Comparison of ENCODE assay signal across 17 mouse cellular contexts in genomic region chr9:96393112-96393511, GRCm38 (mm10). TPM values are rescaled to one million over a fixed set of nuclear protein-coding genes. Genes with fewer than 3 reads are reported as not detected.
DNase-seq lines count a peak whose midpoint lies in the region; ATAC-seq and TF ChIP-seq lines count a peak whose summit lies in the region.
"Had no signal": no experiment of that assay in that cellular context is flagged by ENCODE, and none has a peak within 500 bp of the region (broad histone marks: within the 10 kb centered on the region; RNA-seq: fewer than 3 reads in every experiment).

No protein-coding gene starts in this region.

- H3K9me3 ChIP-seq in lung, postnatal 0 days (ENCODE audit: low read length): no peaks in the 10 kb centered on the region
- H3K9me3 ChIP-seq in heart, postnatal 0 days (replicated peaks; ENCODE audit: control insufficient read depth, low read length): no peaks in the 10 kb centered on the region
- H3K9me3 ChIP-seq in hindbrain, embryonic 12.5 days (replicated peaks): no peaks in the 10 kb centered on the region
- H3K9me3 ChIP-seq: embryonic facial prominence, embryonic 10.5 days; hindbrain, embryonic 15.5 days; midbrain, embryonic 15.5 days had no signal

- 85% methylated on average over 5 of the region's 5 CpGs for WGBS in lung, postnatal 0 days
- WGBS in heart, postnatal 0 days: 42% methylated on average over 5 of the region's 5 CpGs
- 85% methylated on average over 5 of the region's 5 CpGs for WGBS in hindbrain, embryonic 12.5 days

- H3K27ac ChIP-seq in lung, postnatal 0 days (ENCODE audit: low read length): no peak overlapping the region
- peak overlapping the region; percentile 46; the same call in 1 of the 2 replicates for H3K27ac ChIP-seq in heart, postnatal 0 days (ENCODE audit: low read depth)
- H3K27ac ChIP-seq in hindbrain, embryonic 12.5 days: no peak overlapping the region
- H3K27ac ChIP-seq: embryonic facial prominence, embryonic 10.5 days; hindbrain, embryonic 15.5 days; midbrain, embryonic 15.5 days had no signal

- H3K4me1 ChIP-seq in lung, postnatal 0 days (ENCODE audit: insufficient read depth, low read depth, low read length): no peaks in the 10 kb centered on the region
- H3K4me1 ChIP-seq in heart, postnatal 0 days (ENCODE audit: control insufficient read depth, insufficient read depth): peaks cover 3% of the 10 kb centered on the region; the same call in 1 of the 2 replicates
- H3K4me1 ChIP-seq in hindbrain, embryonic 12.5 days: peaks cover 2% of the 10 kb centered on the region; the same call in 1 of the 2 replicates
- H3K4me1 ChIP-seq: hindbrain, embryonic 15.5 days; midbrain, embryonic 15.5 days had no signal

- no peak for TF ChIP-seq EP300 in lung, postnatal 0 days (IDR thresholded peaks at IDR 0.05)
- TF ChIP-seq EP300 in heart, postnatal 0 days (IDR thresholded peaks at IDR 0.05; ENCODE audit: low read depth): no peak

- no peak overlapping the region for H3K4me3 ChIP-seq in lung, postnatal 0 days (ENCODE audit: low read depth, low read length)
- no peak overlapping the region for H3K4me3 ChIP-seq in heart, postnatal 0 days (ENCODE audit: low read depth, low read length)
- no peak overlapping the region for H3K4me3 ChIP-seq in hindbrain, embryonic 12.5 days
- H3K4me3 ChIP-seq: embryonic facial prominence, embryonic 10.5 days; hindbrain, embryonic 15.5 days; midbrain, embryonic 15.5 days had no signal

- H3K9ac ChIP-seq in lung, postnatal 0 days (replicated peaks; ENCODE audit: low read depth): no peak overlapping the region
- no peak overlapping the region for H3K9ac ChIP-seq in heart, postnatal 0 days (replicated peaks; ENCODE audit: low read depth, low read length)
- no peak overlapping the region for H3K9ac ChIP-seq in hindbrain, embryonic 12.5 days
- H3K9ac ChIP-seq: hindbrain, embryonic 15.5 days; midbrain, embryonic 15.5 days had no signal

- peak; percentile 16; the same call in 1 of the 2 replicates for ATAC-seq in lung, postnatal 0 days
- peak; percentile 65 for ATAC-seq in heart, postnatal 0 days (ENCODE audit: insufficient read depth, low read depth)
- ATAC-seq in hindbrain, embryonic 12.5 days (ENCODE audit: low FRiP score): no peak
- ATAC-seq: midbrain, embryonic 15.5 days had no signal

- no peak overlapping the region for H3K4me2 ChIP-seq in lung, postnatal 0 days (replicated peaks; ENCODE audit: low read depth, low read length)
- H3K4me2 ChIP-seq in heart, postnatal 0 days (ENCODE audit: low read depth, low read length): no peak overlapping the region
- no peak overlapping the region for H3K4me2 ChIP-seq in hindbrain, embryonic 12.5 days (replicated peaks)
- H3K4me2 ChIP-seq: hindbrain, embryonic 15.5 days; midbrain, embryonic 15.5 days had no signal

- H3K27me3 ChIP-seq in lung, postnatal 0 days (replicated peaks; ENCODE audit: insufficient read depth, low read length): no peaks in the 10 kb centered on the region
- no peaks in the 10 kb centered on the region for H3K27me3 ChIP-seq in heart, postnatal 0 days (ENCODE audit: control insufficient read depth, insufficient read depth, low read length)
- H3K27me3 ChIP-seq in hindbrain, embryonic 12.5 days: no peaks in the 10 kb centered on the region
- H3K27me3 ChIP-seq: hindbrain, embryonic 15.5 days; midbrain, embryonic 15.5 days had no signal

- no peaks in the 10 kb centered on the region for H3K36me3 ChIP-seq in lung, postnatal 0 days (ENCODE audit: insufficient read depth, low read length)
- no peaks in the 10 kb centered on the region for H3K36me3 ChIP-seq in heart, postnatal 0 days (replicated peaks; ENCODE audit: control insufficient read depth, insufficient read depth, low read length)
- no peaks in the 10 kb centered on the region for H3K36me3 ChIP-seq in hindbrain, embryonic 12.5 days
- H3K36me3 ChIP-seq: embryonic facial prominence, embryonic 10.5 days; hindbrain, embryonic 15.5 days; midbrain, embryonic 15.5 days had no signal

- no peak for TF ChIP-seq CTCF in lung, postnatal 0 days (IDR thresholded peaks at IDR 0.05)
- TF ChIP-seq CTCF in heart, postnatal 0 days (IDR thresholded peaks at IDR 0.05; ENCODE audit: low read depth): no peak

- peak; percentile 31 for DNase-seq in adrenal gland, adult 2 months
- no peak for DNase-seq in adrenal gland, postnatal 14 days
- DNase-seq in lung, postnatal 0 days (ENCODE audit: low spot score): no peak
- no peak for DNase-seq in lung, postnatal 25 days (ENCODE audit: low spot score)
- DNase-seq in heart, postnatal 0 days (ENCODE audit: low spot score): peak; percentile 55
- DNase-seq in natural killer cell, adult 2 months (ENCODE audit: low spot score in 2 of 2): peak; percentile 36 to 61
- no peak for DNase-seq in gastrocnemius, postnatal 25 days
- DNase-seq: B cell, adult 2 months; cerebellum, adult 9-11 months; gastrocnemius, postnatal 36 days; kidney, adult 2 months; kidney, postnatal 4 days; spleen, adult 18-20 months had no signal

RNA-seq across cellular contexts. Expression of gene Atp1b3, which starts 28.9 kb away (rescaled TPM):
- total RNA-seq in adrenal gland, adult 2 months (2021): 100 to 1,000 TPM; 171 to 203 TPM
- polyA plus RNA-seq in adrenal gland, adult 2 months (2012; rRNA removed): 90.2 and 106 TPM in 2 replicates
- total RNA-seq in adrenal gland, postnatal 14 days (2021): 167 and 168 TPM in 2 replicates
- 206 and 220 TPM in 2 replicates for polyA plus RNA-seq in lung, postnatal 0 days (2015; fragmentation: Nextera tagmentation; extraction: Ambion mirVana)
- 46.4 and 52.6 TPM in 2 replicates for total RNA-seq in heart, postnatal 0 days (2014; rRNA removed; ENCODE audit: low replicate concordance)
- 107 and 109 TPM in 2 replicates for polyA plus RNA-seq in heart, postnatal 0 days (2015; fragmentation: Nextera tagmentation; extraction: Ambion mirVana)
- polyA plus RNA-seq in hindbrain, embryonic 12.5 days (2016; fragmentation: Nextera tagmentation; extraction: Ambion mirVana): 166 and 167 TPM in 2 replicates
- total RNA-seq in gastrocnemius, postnatal 25 days (2021): 10 to 100 TPM; 36.9 to 43.7 TPM

Comparison
In these comparisons a context has a peak if more than half of its experiments do, and no peak if none do; other contexts are left out.
1. DNase-seq: peak in adrenal gland, adult 2 months (single experiment), heart, postnatal 0 days (single experiment) and natural killer cell, adult 2 months (2 of 2); none in adrenal gland, postnatal 14 days (single experiment), lung, postnatal 0 days (single experiment), lung, postnatal 25 days (single experiment) and gastrocnemius, postnatal 25 days (single experiment).